Mouse (Mus musculus) neutrophil, adult 5-6 weeks (primary cell): ENCODE results near the gene Tmem201. TPM values are rescaled to one million over a fixed set of nuclear protein-coding genes. Genes with fewer than 3 reads are reported as not detected.

Experiments used
- ATAC-seq: fragments of 151-379, 151-347 bp; 2 replicates; pipeline ENCODE4 v1.8.0; 2017; ENCODE audit warnings: mild to moderate bottlenecking, moderate TSS enrichment; ENCODE audit not compliant: insufficient number of reproducible peaks, poor library complexity, low FRiP score, severe bottlenecking; ENCODE audit errors: extremely low read depth
- total RNA-seq: library from RNA; stranded (forward); fragments of 200-1000 nt; gene quantifications from 2 replicates; pipeline ENCODE4 v1.2.3, GENCODE M21; 2017

Gene Tmem201
- total RNA-seq, 1 experiment from 2014 or later, result 6.6 TPM

- ATAC-seq, result no peak
These were observed 12.9 kb downstream of the Tmem201 start for GRCm38 (mm10) chr4:149724916-149725470.

- peak; percentile 40; the same call in 1 of the 2 replicates for ATAC-seq
These were observed 13.8 kb downstream of the Tmem201 start for GRCm38 (mm10) chr4:149723855-149724731.

- ATAC-seq, result no peak
These were observed 14.8 kb downstream of the Tmem201 start for GRCm38 (mm10) chr4:149723021-149723390.

GRCm38 (mm10) chr4:149722104-149723020 is 15.5 kb downstream of the Tmem201 start:
- no peak for ATAC-seq

- ATAC-seq, result no peak
These were observed 16.7 kb downstream of the Tmem201 start for GRCm38 (mm10) chr4:149721163-149721562.

GRCm38 (mm10) chr4:149719686-149720085 is 18.2 kb downstream of the Tmem201 start:
- ATAC-seq, result no peak

GRCm38 (mm10) chr4:149714542-149714941 is 23.3 kb downstream of the Tmem201 start:
- no peak for ATAC-seq

- ATAC-seq, result no peak; the same call in 1 of the 2 replicates
These were observed 25.9 kb downstream of the Tmem201 start for GRCm38 (mm10) chr4:149711955-149712354.

- ATAC-seq, result no peak
These were observed 26.4 kb downstream of the Tmem201 start for GRCm38 (mm10) chr4:149711485-149711884.

- peak; percentile 97 for ATAC-seq
These were observed 27.3 kb downstream of the Tmem201 start for GRCm38 (mm10) chr4:149710510-149710909.

- no peak; the same call in 1 of the 2 replicates for ATAC-seq
These were observed 31.9 kb downstream of the Tmem201 start for GRCm38 (mm10) chr4:149705941-149706340.

- ATAC-seq, result no peak
These were observed 32.5 kb downstream of the Tmem201 start for GRCm38 (mm10) chr4:149705298-149705697.

- ATAC-seq, result peak; percentile 53
These were observed 35.4 kb downstream of the Tmem201 start, which contains the start of gene Pik3cd for GRCm38 (mm10) chr4:149702210-149702979. Gene Pik3cd (minus strand): TSS chr4:149702571.

- peak; percentile 37 for ATAC-seq
These were observed 36.2 kb downstream of the Tmem201 start for GRCm38 (mm10) chr4:149701426-149702209.

GRCm38 (mm10) chr4:149699953-149700352 is 37.9 kb downstream of the Tmem201 start:
- no peak for ATAC-seq

- peak; percentile 24 for ATAC-seq
These were observed 39.5 kb downstream of the Tmem201 start for GRCm38 (mm10) chr4:149698197-149698821.

- peak; percentile 34 for ATAC-seq
These were observed 40.2 kb downstream of the Tmem201 start for GRCm38 (mm10) chr4:149697506-149698196.
